Mouse (Mus musculus) embryo, embryonic 11 days (tissue): ENCODE data around the gene Prokr2.
"Not testable (repeated sequence)": the region's sequence is repeated elsewhere in the genome, so short reads cannot be mapped to it uniquely, and the experiment has no call there.

Source experiments
- DNase-seq: peaks from one replicate; pipeline ENCODE4 v3.0.0-alpha.2; 2015

Prokr2 gene

DNA sequence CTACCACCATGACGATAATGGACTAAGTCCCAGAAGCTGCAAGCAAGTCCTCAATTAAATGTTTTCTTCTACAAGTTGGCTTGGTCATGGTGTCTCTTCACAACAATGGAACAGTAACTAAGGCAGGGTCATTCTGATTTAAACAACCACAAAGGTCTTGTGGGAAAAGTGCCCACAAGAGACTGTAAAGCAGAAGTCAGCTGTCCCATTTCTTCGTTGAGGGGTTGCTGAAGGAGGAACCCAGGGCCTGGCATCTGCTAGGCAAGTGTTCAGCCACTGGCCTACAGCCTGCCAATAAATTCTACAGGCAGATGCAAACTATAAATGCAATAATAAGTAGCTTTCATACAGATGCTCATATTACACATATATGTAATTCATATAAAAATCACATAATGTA lies 48.0 kb downstream of the Prokr2 start:
- no peak for DNase-seq

- no peak for DNase-seq
These were observed 61.7 kb downstream of the Prokr2 start for GRCm38 (mm10) chr2:132323541-132323940.

GRCm38 (mm10) chr2:132320516-132320915 lies 64.7 kb downstream of the Prokr2 start:
- no peak for DNase-seq

DNA sequence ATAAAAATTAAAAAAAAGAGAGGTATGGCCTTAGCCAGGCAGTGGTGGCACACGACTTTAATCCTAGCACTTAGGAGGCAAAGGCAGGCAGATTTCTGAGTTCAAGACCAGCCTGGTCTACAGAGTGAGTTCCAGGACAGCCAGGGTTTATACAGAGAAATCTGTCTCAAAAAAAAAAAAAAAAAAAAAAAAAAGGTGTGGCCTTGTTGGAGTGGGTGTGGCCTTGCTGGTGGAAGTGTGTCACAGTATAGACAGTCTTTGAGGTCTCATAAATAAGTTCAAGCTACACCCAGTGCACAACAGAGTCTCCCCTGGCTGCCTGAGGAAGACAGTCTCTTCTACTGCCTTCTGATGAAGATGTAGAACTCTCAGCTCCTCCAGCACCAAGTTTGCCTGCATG lies 68.1 kb downstream of the Prokr2 start:
- DNase-seq: no peak

- DNase-seq: peak; percentile 83
These were observed 69.0 kb downstream of the Prokr2 start for GRCm38 (mm10) chr2:132316041-132316808.

DNA sequence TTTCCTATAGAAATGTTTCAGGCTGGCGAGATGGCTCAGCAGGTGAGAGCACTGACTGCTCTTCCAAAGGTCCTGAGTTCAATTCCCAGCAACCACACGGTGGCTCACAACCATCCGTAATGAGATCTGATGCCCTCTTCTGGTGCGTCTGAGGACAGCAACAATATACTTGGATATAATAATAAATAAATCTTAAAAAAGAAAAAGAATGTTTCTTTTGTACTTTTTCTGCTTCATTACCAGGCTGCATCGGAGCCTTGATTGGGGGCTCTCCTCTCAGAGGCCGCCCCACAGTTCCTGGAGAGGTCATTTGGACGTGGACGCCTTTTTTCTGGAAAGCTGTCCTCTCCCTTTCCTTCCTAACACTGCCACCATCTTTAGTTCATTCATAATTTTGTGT lies 71.2 kb downstream of the Prokr2 start:
- not testable (repeated sequence) for DNase-seq

DNA sequence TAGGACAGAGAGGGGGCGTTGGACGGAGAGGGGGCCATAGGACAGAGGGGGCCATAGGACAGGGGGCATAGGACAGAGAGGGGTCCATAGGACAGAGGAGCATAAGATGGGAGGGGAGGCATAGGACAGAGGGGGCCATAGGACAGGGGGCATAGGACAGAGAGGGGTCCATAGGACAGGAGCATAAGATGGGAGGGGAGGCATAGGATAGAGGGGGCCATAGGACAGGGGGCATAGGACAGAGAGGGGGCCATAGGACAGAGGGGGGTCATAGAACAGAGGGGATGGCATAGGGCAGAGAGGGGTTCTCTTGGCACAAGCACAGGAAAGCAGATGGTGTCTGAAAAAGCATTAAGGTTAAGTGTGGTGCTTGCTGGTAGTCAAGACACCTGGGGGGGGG lies 71.7 kb downstream of the Prokr2 start:
- DNase-seq: no peak

- DNase-seq: no peak
These were observed 72.6 kb downstream of the Prokr2 start for GRCm38 (mm10) chr2:132312616-132313015.

GRCm38 (mm10) chr2:132309398-132309930 lies 75.8 kb downstream of the Prokr2 start:
- DNase-seq: no peak

GRCm38 (mm10) chr2:132308829-132309228 lies 76.4 kb downstream of the Prokr2 start:
- DNase-seq: no peak

DNA sequence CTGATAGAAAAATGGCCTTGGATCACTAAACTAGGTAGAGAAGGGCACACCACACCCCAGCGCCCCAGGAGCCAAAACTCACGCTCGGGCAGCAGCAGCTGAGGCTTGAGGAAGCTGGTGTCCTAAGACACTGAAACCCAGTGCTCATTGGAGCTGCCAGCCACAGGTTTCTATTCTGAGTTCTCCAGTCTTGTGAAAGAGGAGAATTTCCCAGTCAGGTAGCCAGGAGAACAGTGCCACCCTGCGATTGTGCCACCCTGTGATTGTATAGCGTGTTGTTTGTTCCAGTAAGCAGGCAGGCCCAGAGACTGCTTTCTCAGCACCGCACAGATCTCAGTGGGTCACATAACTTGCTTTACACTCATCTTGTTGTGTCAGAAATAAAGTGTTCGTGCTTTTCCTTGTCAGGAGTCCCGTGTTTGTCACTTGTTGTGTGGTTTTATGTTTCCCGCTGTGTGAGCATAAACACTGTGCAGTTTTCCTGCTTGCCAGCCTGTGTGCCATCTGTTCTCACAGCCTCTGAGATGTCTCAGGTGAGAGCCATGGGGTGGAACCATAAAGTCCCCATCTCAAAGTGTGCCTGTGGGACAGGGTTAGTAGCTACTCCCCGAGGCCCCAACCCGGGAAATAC lies 77.9 kb downstream of the Prokr2 start:
- DNase-seq: no peak

DNA sequence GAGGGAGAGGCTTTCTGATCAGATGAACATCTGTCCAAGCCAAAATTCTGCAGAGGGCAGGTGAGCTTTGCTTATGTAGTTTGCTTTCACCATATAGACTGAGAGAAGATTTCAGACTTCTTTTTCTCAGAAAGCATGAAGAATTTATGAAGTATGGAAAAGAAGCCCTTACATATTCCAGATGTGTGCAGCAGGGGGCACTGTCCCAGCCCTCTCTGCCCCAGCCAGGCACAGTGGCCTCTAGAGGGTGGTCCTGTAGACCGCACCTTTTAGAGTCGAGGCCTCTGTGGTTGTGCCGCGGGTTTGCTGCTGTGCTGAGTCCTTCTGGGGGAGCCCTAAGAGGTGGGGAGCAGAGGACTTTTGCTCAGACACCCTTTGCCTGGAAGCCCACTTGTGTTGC lies 79.3 kb downstream of the Prokr2 start:
- no peak for DNase-seq

DNA sequence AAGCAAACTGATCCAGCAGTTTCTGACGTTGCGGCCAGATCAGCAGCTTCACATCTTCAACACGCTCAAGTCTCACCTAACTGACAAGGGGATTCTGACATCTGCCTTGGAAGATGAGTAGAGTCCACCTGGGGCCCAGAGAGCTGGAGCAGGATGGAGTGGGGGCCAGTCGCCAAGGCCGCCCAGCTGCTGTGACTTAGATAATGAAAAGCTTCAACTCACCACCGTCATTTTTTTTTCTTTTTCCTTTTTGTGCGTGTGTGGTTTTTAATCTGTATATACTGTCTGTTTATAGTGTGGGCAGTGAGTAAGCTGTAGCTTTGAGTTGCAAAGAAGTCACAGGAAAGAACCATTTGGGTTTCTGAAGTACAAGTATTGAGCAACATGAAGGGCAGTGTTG lies 80.1 kb downstream of the Prokr2 start:
- no peak for DNase-seq

DNA sequence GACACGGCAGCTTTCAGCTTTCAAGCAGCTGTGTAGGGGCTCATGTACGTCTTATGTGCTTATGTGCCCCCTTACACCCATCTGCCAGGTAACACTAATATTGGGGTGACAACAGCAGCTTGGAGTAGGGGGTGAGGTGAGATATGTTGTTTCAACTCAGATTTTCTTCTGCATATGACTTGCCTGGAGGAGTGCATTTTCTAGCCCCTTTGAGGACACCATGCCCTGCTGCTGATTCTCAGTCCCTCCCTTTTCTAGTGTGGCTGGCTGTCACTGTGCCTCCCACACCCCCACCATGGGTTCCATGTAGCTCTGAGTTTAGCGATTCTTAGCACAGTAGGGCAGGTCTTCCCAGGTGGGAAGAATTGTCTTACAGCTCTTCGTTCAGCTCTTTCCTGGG lies 83.8 kb downstream of the Prokr2 start:
- no peak for DNase-seq

DNA sequence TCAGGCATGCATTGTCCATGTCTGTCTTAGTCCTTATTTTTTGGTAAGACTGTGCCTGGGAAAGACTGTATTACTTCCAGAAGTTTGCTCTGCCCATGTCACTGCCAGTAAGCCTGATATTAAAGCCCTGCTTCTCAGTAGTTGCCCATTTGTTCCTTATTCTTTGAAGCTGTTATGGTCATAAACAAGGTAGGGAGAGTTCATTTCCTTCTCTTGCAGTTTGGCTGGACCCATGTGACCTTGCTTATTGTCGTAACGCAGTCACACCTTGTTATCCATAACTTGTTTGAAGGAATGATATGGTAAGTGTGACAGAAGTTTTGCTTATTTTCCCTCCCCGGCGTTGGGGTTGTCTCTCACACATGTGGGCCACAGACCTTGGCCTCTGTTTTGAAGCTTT lies 87.0 kb downstream of the Prokr2 start:
- no peak for DNase-seq

DNA sequence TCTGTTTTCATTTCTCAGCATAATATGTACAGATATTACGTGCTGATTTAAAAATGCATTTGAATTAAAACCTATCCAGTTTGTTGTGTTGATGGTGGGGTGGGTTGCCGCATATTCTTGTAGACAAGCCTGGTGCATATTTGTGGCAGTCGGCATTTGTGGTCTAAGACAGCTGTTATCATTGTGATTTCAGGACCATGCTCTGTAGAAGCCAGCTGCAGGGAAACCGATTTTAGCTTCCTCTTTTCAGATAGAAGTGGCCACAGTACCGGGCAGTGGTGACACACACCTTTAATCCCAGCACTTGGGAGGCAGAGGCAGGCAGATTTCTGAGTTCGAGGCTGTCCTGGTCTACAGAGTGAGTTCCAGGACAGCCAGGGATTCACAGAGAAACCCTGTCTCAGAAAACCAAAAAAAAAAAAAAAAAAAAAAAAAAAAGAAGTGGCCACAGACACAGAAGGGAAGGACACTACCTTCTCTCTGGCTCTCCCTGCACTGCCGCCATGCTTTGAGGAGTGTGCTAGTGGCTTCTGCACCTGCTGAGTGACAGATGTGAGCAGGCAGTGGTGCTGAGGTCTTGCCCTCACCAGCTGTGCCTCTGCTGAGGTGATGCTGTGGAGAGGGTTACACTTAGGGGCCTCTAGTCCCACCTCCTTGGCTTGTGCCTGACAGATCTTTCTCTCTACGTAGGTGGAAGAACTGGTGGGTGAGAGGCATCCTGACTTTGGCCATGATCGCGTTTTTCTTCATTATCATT lies 91.4 kb downstream of the Prokr2 start:
- DNase-seq: no peak

GRCm38 (mm10) chr2:132292083-132292482 lies 93.2 kb downstream of the Prokr2 start:
- DNase-seq: peak; percentile 22

DNA sequence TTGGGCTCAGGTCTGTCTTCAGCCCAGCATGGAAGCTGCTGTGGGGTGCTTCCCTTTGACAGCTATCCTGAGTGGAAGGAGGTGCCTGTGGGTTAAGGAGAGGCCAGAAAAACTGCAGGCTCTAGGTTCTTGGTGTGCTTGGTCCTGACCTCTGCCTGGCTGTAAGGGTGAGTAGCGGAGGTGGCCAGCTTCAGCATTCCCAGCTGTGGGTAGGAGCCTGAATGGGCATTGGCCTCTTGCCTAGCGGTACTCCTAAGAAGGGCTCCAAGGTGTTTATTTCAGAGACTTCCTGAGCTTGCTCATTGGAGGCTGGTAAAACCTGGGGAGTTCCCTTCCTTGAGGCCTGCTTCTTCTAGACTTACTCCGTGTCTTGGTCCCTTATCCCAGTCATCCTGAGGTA lies 94.0 kb downstream of the Prokr2 start:
- DNase-seq: no peak

GRCm38 (mm10) chr2:132290808-132291207 lies 94.4 kb downstream of the Prokr2 start:
- no peak for DNase-seq

- not testable (repeated sequence) for DNase-seq
These were observed 96.0 kb downstream of the Prokr2 start for GRCm38 (mm10) chr2:132289213-132289612.
